Mouse (Mus musculus) embryo, embryonic 9.5 days (tissue): ENCODE data around the gene Trim2.

ENCODE experiments used
- DNase-seq: peaks from one replicate; pipeline ENCODE4 v3.0.0-alpha.2; 2017; ENCODE audit errors: extremely low spot score

Trim2 gene

GRCm38 (mm10) chr3:84220748-84221147 lies 85.9 kb downstream of the Trim2 start:
- peak; percentile 74 for DNase-seq

GRCm38 (mm10) chr3:84220326-84220725 lies 86.4 kb downstream of the Trim2 start:
- no peak for DNase-seq

GRCm38 (mm10) chr3:84219720-84220273 lies 86.9 kb downstream of the Trim2 start:
- peak; percentile 47 for DNase-seq

GRCm38 (mm10) chr3:84219166-84219710 lies 87.4 kb downstream of the Trim2 start:
- DNase-seq: no peak

- no peak for DNase-seq
Observed at GRCm38 (mm10) chr3:84218498-84218897, 88.2 kb downstream of the Trim2 start.

- DNase-seq: no peak
Observed at GRCm38 (mm10) chr3:84217961-84218351, 88.7 kb downstream of the Trim2 start.

- DNase-seq: no peak
Observed at GRCm38 (mm10) chr3:84217118-84217960, 89.3 kb downstream of the Trim2 start.

GRCm38 (mm10) chr3:84215743-84216360 lies 90.8 kb downstream of the Trim2 start:
- no peak for DNase-seq

GRCm38 (mm10) chr3:84215253-84215652 lies 91.4 kb downstream of the Trim2 start:
- DNase-seq: no peak

- no peak for DNase-seq
Observed at GRCm38 (mm10) chr3:84214501-84214900, 92.2 kb downstream of the Trim2 start.

GRCm38 (mm10) chr3:84211340-84211875 lies 95.3 kb downstream of the Trim2 start:
- DNase-seq: no peak

- DNase-seq: no peak
Observed at GRCm38 (mm10) chr3:84208917-84209513, 97.7 kb downstream of the Trim2 start.

GRCm38 (mm10) chr3:84208475-84208874 lies 98.2 kb downstream of the Trim2 start:
- no peak for DNase-seq

- DNase-seq: no peak
Observed at GRCm38 (mm10) chr3:84207366-84207765, 99.3 kb downstream of the Trim2 start.

GRCm38 (mm10) chr3:84206106-84206505 lies 100.6 kb downstream of the Trim2 start:
- DNase-seq: no peak

GRCm38 (mm10) chr3:84205650-84206049 lies 101.0 kb downstream of the Trim2 start:
- no peak for DNase-seq

- DNase-seq: no peak
Observed at GRCm38 (mm10) chr3:84204640-84205039, 102.0 kb downstream of the Trim2 start.

- DNase-seq: no peak
Observed at GRCm38 (mm10) chr3:84200559-84201420, 105.9 kb downstream of the Trim2 start.

GRCm38 (mm10) chr3:84199516-84199915 lies 107.2 kb downstream of the Trim2 start:
- no peak for DNase-seq

GRCm38 (mm10) chr3:84198229-84198628 lies 108.4 kb downstream of the Trim2 start:
- no peak for DNase-seq

GRCm38 (mm10) chr3:84193881-84194280 lies 112.8 kb downstream of the Trim2 start:
- DNase-seq: no peak
